Mouse (Mus musculus): ENCODE measurements around the gene Fcrls. TPM values are rescaled to one million over a fixed set of nuclear protein-coding genes. Genes with fewer than 3 reads are reported as not detected.

Fcrls gene
- polyA plus RNA-seq (2015; fragmentation: Nextera tagmentation; extraction: Ambion mirVana), result 1.5 and 1.7 TPM in 2 replicates

- no peaks in the 10 kb centered on the region for H3K4me1 ChIP-seq (replicated peaks)
- WGBS (ENCODE audit: insufficient replicate concordance), result 20% methylated on average over 7 of the region's 7 CpGs
- no peak within 1 kb of the TSS for H3K9ac ChIP-seq
- no peak for ATAC-seq (ENCODE audit: low read depth)
- H3K36me3 ChIP-seq, result no peaks in the 10 kb centered on the region
- H3K9me3 ChIP-seq (replicated peaks), result no peaks in the 10 kb centered on the region
- no peak within 1 kb of the TSS for H3K4me3 ChIP-seq (replicated peaks)
- H3K27ac ChIP-seq, result no peak within 1 kb of the TSS
- H3K27me3 ChIP-seq, result no peaks in the 10 kb centered on the region
- no peak within 1 kb of the TSS for H3K4me2 ChIP-seq
- no peak for DNase-seq
Observed at GRCm38 (mm10) chr3:87263436-87263835, at the start of gene Fcrls. Fcrls (minus strand) TSS chr3:87263738.

GRCm38 (mm10) chr3:87309922-87310321 lies 46.4 kb upstream of the Fcrls start:
- Histone ChIP-seq H3K27ac (no peak overlapping the region), H3K4me1 (replicated peaks) (no peaks in the 10 kb centered on the region), H3K27me3 (no peaks in the 10 kb centered on the region), H3K36me3 (no peaks in the 10 kb centered on the region), H3K4me2 (no peak overlapping the region), H3K9ac (no peak overlapping the region), H3K9me3 (replicated peaks) (no peaks in the 10 kb centered on the region), H3K4me3 (replicated peaks) (no peak overlapping the region)
- 47% methylated on average over 2 of the region's 2 CpGs for WGBS (ENCODE audit: insufficient replicate concordance)
- ATAC-seq (ENCODE audit: low read depth) (no peak), DNase-seq (no peak)

DNA sequence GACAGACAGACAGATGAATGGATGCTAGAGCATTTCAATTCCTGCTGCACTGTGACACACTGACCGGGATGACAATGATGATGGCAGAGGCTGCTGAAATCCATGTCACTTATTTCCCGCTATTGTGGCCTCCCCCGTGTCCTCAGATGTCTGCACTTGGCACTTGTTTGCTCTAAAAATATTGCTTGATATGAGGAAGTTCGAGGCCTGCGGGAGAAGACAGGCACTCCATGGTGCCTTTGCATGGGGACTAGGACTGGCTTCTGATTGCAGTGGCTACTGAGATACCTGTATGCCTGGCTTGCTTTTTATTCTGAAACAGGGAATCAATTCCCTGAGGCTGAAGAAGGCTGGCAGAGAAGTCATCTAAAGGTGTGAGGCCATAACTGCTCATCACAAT lies 36.4 kb upstream of the Fcrls start:
- Histone ChIP-seq H3K36me3 (no peaks in the 10 kb centered on the region), H3K4me2 (no peak overlapping the region), H3K9me3 (replicated peaks) (no peaks in the 10 kb centered on the region), H3K9ac (no peak overlapping the region), H3K27ac (no peak overlapping the region), H3K4me1 (replicated peaks) (no peaks in the 10 kb centered on the region), H3K4me3 (replicated peaks) (no peak overlapping the region), H3K27me3 (no peaks in the 10 kb centered on the region)
- WGBS (ENCODE audit: insufficient replicate concordance), result 29% methylated on average over 5 of the region's 5 CpGs
- no peak for ATAC-seq (ENCODE audit: low read depth)
- DNase-seq, result no peak

DNA sequence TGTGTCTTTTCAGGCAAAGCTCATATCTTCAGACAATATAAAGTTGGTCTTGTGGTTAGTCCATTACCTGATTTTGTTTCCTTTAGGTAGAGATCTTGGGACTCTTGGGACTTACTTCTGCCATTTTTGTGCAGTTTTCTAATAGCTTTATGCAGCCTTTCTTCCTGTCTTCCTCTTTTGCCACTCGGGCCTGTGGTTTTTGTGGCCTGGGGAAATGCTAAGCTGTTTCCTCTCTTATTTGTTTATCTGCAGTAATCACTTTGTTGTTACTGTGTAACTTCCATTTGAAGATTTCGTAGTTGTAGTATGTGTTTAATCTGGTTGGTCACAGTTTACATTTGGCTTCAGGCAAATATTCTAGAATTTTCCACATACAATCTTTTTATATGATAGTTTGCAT lies 10.8 kb upstream of the Fcrls start:
- H3K9ac ChIP-seq, result no peak overlapping the region
- H3K27ac ChIP-seq, result no peak overlapping the region
- ATAC-seq (ENCODE audit: low read depth), result no peak
- DNase-seq, result no peak
- no peaks in the 10 kb centered on the region for H3K4me1 ChIP-seq (replicated peaks)
- no peaks in the 10 kb centered on the region for H3K9me3 ChIP-seq (replicated peaks)
- no peaks in the 10 kb centered on the region for H3K27me3 ChIP-seq
- WGBS (ENCODE audit: insufficient replicate concordance), result 15% methylated on average over 2 of the region's 2 CpGs
- H3K36me3 ChIP-seq, result no peaks in the 10 kb centered on the region
- H3K4me2 ChIP-seq, result no peak overlapping the region
- H3K4me3 ChIP-seq (replicated peaks), result no peak overlapping the region

DNA sequence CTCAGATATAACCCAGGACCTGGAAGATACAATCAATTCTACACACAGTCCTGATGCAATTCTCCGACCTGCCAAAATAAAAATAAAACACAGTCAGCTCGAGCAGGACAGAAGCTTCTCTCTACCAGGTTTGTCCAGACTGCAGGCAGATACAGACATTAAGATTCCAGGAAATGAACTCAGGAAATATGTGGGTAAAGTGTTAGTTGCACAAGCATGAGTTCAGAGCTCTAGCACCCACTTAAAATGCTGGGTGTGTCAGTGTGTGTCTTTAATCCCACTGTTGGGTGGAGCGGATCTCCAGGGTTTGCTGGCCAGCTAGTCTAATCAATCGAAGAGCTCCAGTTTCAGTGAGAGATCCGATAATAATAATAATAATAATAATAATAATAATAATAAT lies 3.0 kb upstream of the Fcrls start:
- ATAC-seq (ENCODE audit: low read depth) (no peak), DNase-seq (no peak)
- H3K9ac ChIP-seq, result no peak overlapping the region
- H3K9me3 ChIP-seq (replicated peaks), result no peaks in the 10 kb centered on the region
- 28% methylated on average over 5 of the region's 5 CpGs for WGBS (ENCODE audit: insufficient replicate concordance)
- no peaks in the 10 kb centered on the region for H3K36me3 ChIP-seq
- no peak overlapping the region for H3K4me3 ChIP-seq (replicated peaks)
- H3K27ac ChIP-seq, result no peak overlapping the region
- no peaks in the 10 kb centered on the region for H3K27me3 ChIP-seq
- no peaks in the 10 kb centered on the region for H3K4me1 ChIP-seq (replicated peaks)
- no peak overlapping the region for H3K4me2 ChIP-seq

GRCm38 (mm10) chr3:87255239-87255638 lies 8.3 kb downstream of the Fcrls start:
- no peak overlapping the region for H3K9ac ChIP-seq
- H3K27me3 ChIP-seq, result no peaks in the 10 kb centered on the region
- H3K36me3 ChIP-seq, result no peaks in the 10 kb centered on the region
- WGBS (ENCODE audit: insufficient replicate concordance), result 66% methylated on average over 10 of the region's 10 CpGs
- no peak overlapping the region for H3K4me2 ChIP-seq
- no peak overlapping the region for H3K27ac ChIP-seq
- no peaks in the 10 kb centered on the region for H3K9me3 ChIP-seq (replicated peaks)
- no peaks in the 10 kb centered on the region for H3K4me1 ChIP-seq (replicated peaks)
- DNase-seq, result no peak
- ATAC-seq (ENCODE audit: low read depth), result no peak
- no peak overlapping the region for H3K4me3 ChIP-seq (replicated peaks)

DNA sequence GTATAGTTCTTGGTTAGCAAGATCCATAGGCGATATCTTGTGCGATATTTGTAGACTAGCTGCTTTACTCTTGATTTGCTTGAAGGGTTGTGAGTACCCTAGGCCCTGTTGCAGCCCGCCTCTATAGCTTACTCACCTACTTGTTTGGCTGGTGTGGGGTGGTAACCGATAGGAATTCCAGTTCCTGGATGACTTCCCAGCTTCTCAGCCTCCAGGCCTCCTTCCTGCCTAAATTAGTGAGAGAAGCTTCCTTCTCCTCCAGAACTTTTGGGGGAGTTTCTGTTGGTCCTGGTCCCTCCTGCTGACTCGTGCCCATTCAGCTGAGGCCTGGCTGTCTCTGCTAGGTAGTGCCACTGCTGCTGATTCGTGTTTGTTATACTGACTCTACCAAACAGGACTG lies 14.0 kb downstream of the Fcrls start:
- no peaks in the 10 kb centered on the region for H3K9me3 ChIP-seq (replicated peaks)
- no peaks in the 10 kb centered on the region for H3K36me3 ChIP-seq
- WGBS (ENCODE audit: insufficient replicate concordance), result 62% methylated on average over 6 of the region's 6 CpGs
- H3K4me1 ChIP-seq (replicated peaks), result no peaks in the 10 kb centered on the region
- no peak overlapping the region for H3K9ac ChIP-seq
- no peak for ATAC-seq (ENCODE audit: low read depth)
- H3K27me3 ChIP-seq, result no peaks in the 10 kb centered on the region
- no peak for DNase-seq
- H3K4me3 ChIP-seq (replicated peaks), result no peak overlapping the region
- no peak overlapping the region for H3K4me2 ChIP-seq
- no peak overlapping the region for H3K27ac ChIP-seq

- ATAC-seq (ENCODE audit: low read depth) (no peak), DNase-seq (no peak)
- H3K9me3 ChIP-seq (replicated peaks), result no peaks in the 10 kb centered on the region
- no peak overlapping the region for H3K4me3 ChIP-seq (replicated peaks)
- H3K9ac ChIP-seq, result no peak overlapping the region
- no peaks in the 10 kb centered on the region for H3K27me3 ChIP-seq
- H3K4me1 ChIP-seq (replicated peaks), result no peaks in the 10 kb centered on the region
- no peak overlapping the region for H3K27ac ChIP-seq
- H3K36me3 ChIP-seq, result no peaks in the 10 kb centered on the region
- WGBS (ENCODE audit: insufficient replicate concordance), result 54% methylated on average over 3 of the region's 3 CpGs
- H3K4me2 ChIP-seq, result no peak overlapping the region
Observed at GRCm38 (mm10) chr3:87247292-87247691, 16.2 kb downstream of the Fcrls start.

DNA sequence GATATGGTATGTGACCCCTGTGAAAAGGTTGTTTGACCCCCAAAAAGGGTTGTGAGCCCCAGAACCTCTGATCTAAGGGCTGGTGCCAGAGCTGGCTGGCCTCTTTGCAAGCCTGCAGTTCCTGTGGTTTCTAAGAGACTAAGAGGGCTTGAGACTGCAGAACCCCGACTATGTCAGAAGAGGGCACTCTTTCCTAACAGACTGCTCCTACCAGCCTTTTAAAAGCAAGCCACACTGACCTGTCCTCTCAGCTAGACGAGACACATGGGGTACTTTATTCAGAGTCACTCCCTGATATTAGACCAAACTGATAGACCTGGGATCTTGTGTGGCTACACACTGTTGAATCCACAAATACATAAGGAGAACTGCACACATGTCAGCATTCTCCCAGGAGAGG lies 19.9 kb downstream of the Fcrls start:
- no peak overlapping the region for H3K9ac ChIP-seq
- WGBS (ENCODE audit: insufficient replicate concordance), result 4% methylated on average over 2 of the region's 2 CpGs
- H3K4me2 ChIP-seq, result no peak overlapping the region
- no peak overlapping the region for H3K27ac ChIP-seq
- no peak for ATAC-seq (ENCODE audit: low read depth)
- H3K36me3 ChIP-seq, result no peaks in the 10 kb centered on the region
- no peak overlapping the region for H3K4me3 ChIP-seq (replicated peaks)
- no peaks in the 10 kb centered on the region for H3K27me3 ChIP-seq
- DNase-seq, result no peak
- H3K9me3 ChIP-seq (replicated peaks), result no peaks in the 10 kb centered on the region
- H3K4me1 ChIP-seq (replicated peaks), result no peaks in the 10 kb centered on the region

DNA sequence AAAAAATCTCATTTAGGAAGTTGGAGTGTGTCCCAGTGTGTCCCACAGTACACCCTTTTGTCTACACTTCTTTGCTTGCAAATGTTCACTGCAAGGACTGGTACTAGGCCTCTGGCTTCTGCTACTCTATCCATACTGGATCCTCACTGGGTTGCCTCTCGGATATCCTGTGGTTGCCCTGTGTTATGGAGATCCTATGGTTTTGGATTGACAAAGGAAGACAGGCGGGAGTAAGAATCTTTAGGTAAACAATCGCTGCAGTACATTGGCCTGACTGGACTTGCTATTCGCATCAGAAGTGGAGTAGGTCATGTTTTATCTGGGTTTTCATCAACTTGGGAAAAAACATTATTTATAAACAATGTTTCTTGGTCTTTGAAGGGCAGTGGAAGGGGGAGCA lies 22.6 kb downstream of the Fcrls start:
- no peaks in the 10 kb centered on the region for H3K4me1 ChIP-seq (replicated peaks)
- ATAC-seq (ENCODE audit: low read depth), result no peak
- 54% methylated on average over 4 of the region's 4 CpGs for whole genome bisulfite sequencing (ENCODE audit: insufficient replicate concordance)

GRCm38 (mm10) chr3:87223636-87224035 lies 39.9 kb downstream of the Fcrls start:
- Histone ChIP-seq H3K4me1 (replicated peaks) (no peaks in the 10 kb centered on the region), H3K9ac (no peak overlapping the region), H3K4me3 (replicated peaks) (no peak overlapping the region), H3K9me3 (replicated peaks) (no peaks in the 10 kb centered on the region), H3K27me3 (no peaks in the 10 kb centered on the region), H3K4me2 (no peak overlapping the region), H3K36me3 (no peaks in the 10 kb centered on the region), H3K27ac (no peak overlapping the region)
- WGBS (ENCODE audit: insufficient replicate concordance), result 36% methylated on average over 4 of the region's 4 CpGs
- DNase-seq, result no peak
- no peak for ATAC-seq (ENCODE audit: low read depth)

More for the DNA sequence above, 22.6 kb downstream of the Fcrls start:
- Histone ChIP-seq H3K36me3 (no peaks in the 10 kb centered on the region), H3K9me3 (replicated peaks) (no peaks in the 10 kb centered on the region), H3K4me2 (no peak overlapping the region), H3K27ac (no peak overlapping the region), H3K4me3 (replicated peaks) (no peak overlapping the region), H3K9ac (no peak overlapping the region), H3K27me3 (no peaks in the 10 kb centered on the region)
- DNase-seq, result no peak

- no peak overlapping the region for H3K27ac ChIP-seq
- no peak overlapping the region for H3K4me3 ChIP-seq (replicated peaks)
- no peak for DNase-seq
- H3K4me2 ChIP-seq, result no peak overlapping the region
- 73% methylated on average over 5 of the region's 5 CpGs for WGBS (ENCODE audit: insufficient replicate concordance)
- no peaks in the 10 kb centered on the region for H3K9me3 ChIP-seq (replicated peaks)
- H3K36me3 ChIP-seq, result no peaks in the 10 kb centered on the region
- no peak overlapping the region for H3K9ac ChIP-seq
- H3K4me1 ChIP-seq (replicated peaks), result no peaks in the 10 kb centered on the region
- no peak for ATAC-seq (ENCODE audit: low read depth)
- no peaks in the 10 kb centered on the region for H3K27me3 ChIP-seq
Observed at GRCm38 (mm10) chr3:87222346-87222745, 41.2 kb downstream of the Fcrls start.
